Mouse (Mus musculus): Measurements from ENCODE around the gene Hist1h2bn.

Hist1h2bn gene

GRCm38 (mm10) chr13:21778814-21779766, 25.2 kb downstream of the Hist1h2bn start:
- in situ Hi-C loops (cut with MboI, MseI) = loop anchor here (25.0 kb wide), 1 partner anchor 1983 kb away; the partner anchor contains the start of genes Hist1h1a (in 2 of the 2), Hist1h2ab (in 2 of the 2), Hist1h3a (in 2 of the 2) and Hist1h3b (in 2 of the 2)

- in situ Hi-C loops (cut with MboI, MseI) = loop anchor here (25.0 kb wide), 1 partner anchor 1982 kb away; the partner anchor contains the start of genes Hist1h1a (in 2 of the 2), Hist1h2ab (in 2 of the 2), Hist1h3a (in 2 of the 2) and Hist1h3b (in 2 of the 2)
Observed at GRCm38 (mm10) chr13:21779767-21780731, 26.1 kb downstream of the Hist1h2bn start, which contains the start of gene Hist1h1b. Hist1h1b (minus strand) TSS chr13:21780625.

GRCm38 (mm10) chr13:21781021-21781555, 27.2 kb downstream of the Hist1h2bn start:
- in situ Hi-C loops (cut with MboI, MseI) = loop anchor here (25.0 kb wide), 1 partner anchor 1981 kb away; the partner anchor contains the start of genes Hist1h1a (in 2 of the 2), Hist1h2ab (in 2 of the 2), Hist1h3a (in 2 of the 2) and Hist1h3b (in 2 of the 2)

GRCm38 (mm10) chr13:21781639-21782038, 27.7 kb downstream of the Hist1h2bn start:
- in situ Hi-C loops (cut with MboI, MseI) = loop anchor here (25.0 kb wide), 1 partner anchor 1981 kb away; the partner anchor contains the start of genes Hist1h1a (in 2 of the 2), Hist1h2ab (in 2 of the 2), Hist1h3a (in 2 of the 2) and Hist1h3b (in 2 of the 2)

GRCm38 (mm10) chr13:21782361-21783254, 28.7 kb downstream of the Hist1h2bn start:
- in situ Hi-C loops (cut with MboI, MseI) = loop anchor here (25.0 kb wide), 1 partner anchor 1980 kb away; the partner anchor contains the start of genes Hist1h1a (in 2 of the 2), Hist1h2ab (in 2 of the 2), Hist1h3a (in 2 of the 2) and Hist1h3b (in 2 of the 2)

- in situ Hi-C loops (cut with MboI, MseI) = loop anchor here (25.0 kb wide), 1 partner anchor 1979 kb away; the partner anchor contains the start of genes Hist1h1a (in 2 of the 2), Hist1h2ab (in 2 of the 2), Hist1h3a (in 2 of the 2) and Hist1h3b (in 2 of the 2)
Observed at GRCm38 (mm10) chr13:21783255-21783617, 29.3 kb downstream of the Hist1h2bn start, which contains the start of gene Hist1h3i. Hist1h3i (minus strand) TSS chr13:21783370.

GRCm38 (mm10) chr13:21783734-21784161, 29.8 kb downstream of the Hist1h2bn start:
- in situ Hi-C loops (cut with MboI, MseI) = loop anchor here (25.0 kb wide), 1 partner anchor 1979 kb away; the partner anchor contains the start of genes Hist1h1a (in 2 of the 2), Hist1h2ab (in 2 of the 2), Hist1h3a (in 2 of the 2) and Hist1h3b (in 2 of the 2)

- in situ Hi-C loops (cut with MboI, MseI) = loop anchor here (25.0 kb wide), 1 partner anchor 1978 kb away; the partner anchor contains the start of genes Hist1h1a (in 2 of the 2), Hist1h2ab (in 2 of the 2), Hist1h3a (in 2 of the 2) and Hist1h3b (in 2 of the 2)
Observed at GRCm38 (mm10) chr13:21784311-21784710, 30.4 kb downstream of the Hist1h2bn start.

- in situ Hi-C loops (cut with MboI, MseI) = loop anchor here (5.0 to 25.0 kb wide), 3 partner anchors 69 to 1976 kb away; partner anchors contain the start of genes Hist1h1a (in 2 of the 2), Hist1h2ab (in 2 of the 2), Hist1h3a (in 2 of the 2) and Hist1h3b (in 2 of the 2)
Observed at GRCm38 (mm10) chr13:21786189-21786898, 32.4 kb downstream of the Hist1h2bn start.

- in situ Hi-C loops (cut with MboI, MseI) = loop anchor here (5.0 to 25.0 kb wide), 3 partner anchors 70 to 1975 kb away; partner anchors contain the start of genes Hist1h1a (in 2 of the 2), Hist1h2ab (in 2 of the 2), Hist1h3a (in 2 of the 2) and Hist1h3b (in 2 of the 2)
Observed at GRCm38 (mm10) chr13:21786899-21787629, 33.1 kb downstream of the Hist1h2bn start, which contains the start of the genes Hist1h2an and Hist1h2bp. Hist1h2an (minus strand) TSS chr13:21787218. Hist1h2bp (plus strand) TSS chr13:21787461.

- in situ Hi-C loops (cut with MboI, MseI) = loop anchor here (5.0 to 25.0 kb wide), 3 partner anchors 71 to 1974 kb away; partner anchors contain the start of genes Hist1h1a (in 2 of the 2), Hist1h2ab (in 2 of the 2), Hist1h3a (in 2 of the 2) and Hist1h3b (in 2 of the 2)
Observed at GRCm38 (mm10) chr13:21787760-21788593, 34.1 kb downstream of the Hist1h2bn start.

- in situ Hi-C loops (cut with MboI, MseI) = loop anchor here (5.0 to 25.0 kb wide), 5 partner anchors 38 to 1972 kb away; partner anchors contain the start of genes Hist1h1a (in 2 of the 2), Hist1h2ab (in 2 of the 2), Hist1h2ak (in 2 of the 2) and Hist1h2bn (in 2 of the 2)
Observed at GRCm38 (mm10) chr13:21789925-21790324, 36.0 kb downstream of the Hist1h2bn start.

GRCm38 (mm10) chr13:21790601-21791283, 36.8 kb downstream of the Hist1h2bn start:
- in situ Hi-C loops (cut with MboI, MseI) = loop anchor here (5.0 to 25.0 kb wide), 3 partner anchors 38 to 1972 kb away; partner anchors contain the start of genes Hist1h1a (in 2 of the 2), Hist1h2ab (in 2 of the 2), Hist1h2ak (in 2 of the 2) and Hist1h2bn (in 2 of the 2)

- in situ Hi-C loops (cut with MboI, MseI) = loop anchor here (5.0 to 25.0 kb wide), 2 partner anchors 52 to 1967 kb away; partner anchors contain the start of genes Hist1h1a (in 2 of the 2), Hist1h2ab (in 2 of the 2), Hist1h3a (in 2 of the 2) and Hist1h3b (in 2 of the 2)
Observed at GRCm38 (mm10) chr13:21795584-21795983, 41.7 kb downstream of the Hist1h2bn start.

Data from T-helper 17 cell (primary cell).